Mouse (Mus musculus): ENCODE data around the gene Lysmd3. TPM values are rescaled to one million over a fixed set of nuclear protein-coding genes. Genes with fewer than 3 reads are reported as not detected.

The Lysmd3 gene
- polyA plus RNA-seq, 1 experiment from 2014 or later = 19.0 TPM

DNA sequence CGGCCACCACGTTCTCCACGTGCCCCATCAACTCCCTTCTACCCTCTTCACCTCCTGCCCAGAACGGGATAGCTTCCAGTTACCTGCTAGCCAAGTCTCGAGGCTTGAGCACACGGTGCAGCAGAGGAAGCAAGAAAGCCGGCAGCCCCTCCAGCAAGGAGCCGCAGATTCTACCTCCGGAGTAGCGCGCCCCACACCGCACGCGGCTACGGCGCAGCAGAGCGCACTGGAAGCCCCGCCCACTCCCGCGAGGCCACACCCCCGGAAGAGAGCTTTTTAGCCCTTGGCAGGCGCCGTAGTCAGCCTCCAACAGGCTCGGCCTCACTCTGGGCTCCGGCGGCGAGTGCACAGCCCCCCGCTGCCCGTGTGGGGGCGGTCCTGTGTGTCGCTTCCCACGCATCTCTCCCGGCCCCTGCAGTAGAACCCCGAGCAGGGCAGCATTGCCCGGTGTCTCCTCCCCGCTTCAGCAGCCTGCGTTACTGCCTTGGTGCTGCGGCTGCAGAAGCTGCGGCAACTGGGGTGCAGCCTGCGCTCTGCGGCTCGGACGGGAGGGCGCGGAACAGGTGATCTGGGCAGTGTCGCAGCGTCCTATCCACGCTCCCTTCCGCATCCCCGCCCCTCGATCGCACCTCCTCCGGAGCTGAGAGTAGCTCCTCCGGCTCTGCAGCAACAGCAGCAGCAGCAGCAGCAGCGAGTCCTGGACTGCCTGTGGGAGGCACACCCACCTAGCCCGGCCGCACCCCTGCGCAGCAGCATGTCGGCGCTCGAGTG, 53.5 kb downstream of the Lysmd3 start, which contains the start of the genes Polr3g and Mblac2:
TSS of gene Polr3g (minus strand) at position 239 of the 771 bp plus-strand sequence.
TSS of gene Mblac2 (plus strand) at position 567 of the 771 bp plus-strand sequence.
- Histone ChIP-seq H3K4me2 (peak within 1 kb of the TSS; percentile 99), H3K36me3 (no peaks in the 10 kb centered on the region), H3K9ac (peak within 1 kb of the TSS; percentile 80), H3K9me3 (replicated peaks) (no peaks in the 10 kb centered on the region), H3K27ac (peak within 1 kb of the TSS; percentile 93), H3K4me1 (replicated peaks) (peaks cover 19% of the 10 kb centered on the region), H3K4me3 (peak within 1 kb of the TSS; percentile 85), H3K27me3 (no peaks in the 10 kb centered on the region)
- under 1% methylated on average over 61 of the region's 61 CpGs for WGBS
- peak; percentile 94 for ATAC-seq (replicated peaks; ENCODE audit: insufficient number of reproducible peaks, insufficient read depth, low FRiP score, low read depth)

DNA sequence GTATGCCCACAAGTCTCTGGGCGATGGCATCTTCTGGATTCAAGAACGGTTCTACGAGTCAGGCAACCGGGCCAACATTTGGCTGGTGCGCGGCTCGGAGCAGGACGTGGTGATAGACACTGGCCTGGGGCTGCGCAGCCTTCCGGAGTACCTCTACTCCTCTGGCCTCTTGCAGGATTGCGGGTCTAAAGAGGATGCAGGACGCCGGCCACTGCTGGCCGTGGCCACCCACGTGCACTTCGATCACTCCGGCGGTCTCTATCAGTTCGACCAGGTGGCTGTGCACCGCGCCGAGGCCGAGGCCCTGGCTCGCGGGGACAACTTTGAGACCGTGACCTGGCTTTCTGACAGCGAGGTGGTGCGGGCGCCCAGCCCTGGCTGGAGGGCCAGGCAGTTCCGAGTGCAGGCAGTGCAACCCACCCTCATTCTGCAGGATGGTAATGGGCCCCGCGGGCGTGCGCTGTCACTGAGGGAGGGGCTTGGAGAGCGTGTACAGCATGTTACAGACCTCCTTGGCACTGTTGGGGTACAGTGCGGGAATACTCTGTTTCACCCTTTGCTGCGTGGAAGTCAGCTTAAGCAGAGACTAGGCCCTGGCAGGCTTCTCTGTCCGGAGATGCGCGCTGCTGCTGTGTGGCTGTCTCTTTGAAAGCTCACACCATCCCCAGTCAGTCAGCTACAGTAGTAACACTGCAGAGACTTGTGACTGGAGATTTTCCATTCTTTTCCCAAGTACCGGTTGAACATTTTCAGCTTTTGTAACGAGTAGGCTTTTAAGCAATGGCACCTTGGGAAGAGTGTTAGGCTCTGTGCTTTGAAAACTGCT, 54.3 kb downstream of the Lysmd3 start:
- Histone ChIP-seq H3K36me3 (no peaks in the 10 kb centered on the region), H3K9me3 (replicated peaks) (no peaks in the 10 kb centered on the region), H3K27ac (peak overlapping the region; percentile 93), H3K9ac (peak overlapping the region; percentile 80), H3K4me2 (peak overlapping the region; percentile 99), H3K4me3 (peak overlapping the region; percentile 85), H3K4me1 (replicated peaks) (peaks cover 19% of the 10 kb centered on the region), H3K27me3 (no peaks in the 10 kb centered on the region)
- ATAC-seq (replicated peaks; ENCODE audit: insufficient number of reproducible peaks, insufficient read depth, low FRiP score, low read depth) = peak; percentile 4
- 1% methylated on average over 42 of the region's 42 CpGs for WGBS

DNA sequence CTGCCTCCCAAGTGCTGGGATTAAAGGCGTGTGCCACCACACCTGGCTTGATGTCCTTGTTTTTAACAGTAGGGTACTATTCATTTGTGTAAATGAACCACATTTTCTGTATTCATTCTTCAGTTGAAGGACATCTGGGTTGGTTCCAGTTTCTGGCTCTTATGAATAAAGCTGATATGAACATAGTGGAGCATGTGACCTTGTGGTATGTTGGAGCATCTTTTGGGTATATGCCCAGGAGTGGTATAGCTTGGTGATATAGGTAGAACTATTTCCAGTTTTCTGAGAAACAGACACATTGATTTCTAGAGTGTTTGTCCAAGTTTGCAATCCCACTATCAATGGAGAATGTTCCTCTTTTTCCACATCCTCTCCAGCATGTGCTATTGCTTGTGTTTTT, 56.4 kb downstream of the Lysmd3 start:
- Histone ChIP-seq H3K9me3 (replicated peaks) (no peaks in the 10 kb centered on the region), H3K27me3 (no peaks in the 10 kb centered on the region), H3K36me3 (no peaks in the 10 kb centered on the region), H3K27ac (no peak overlapping the region), H3K4me2 (no peak overlapping the region), H3K9ac (no peak overlapping the region), H3K4me1 (replicated peaks) (peaks cover 18% of the 10 kb centered on the region), H3K4me3 (no peak overlapping the region)
- 88% methylated on average over 1 of the region's 1 CpGs for WGBS
- ATAC-seq (replicated peaks; ENCODE audit: insufficient number of reproducible peaks, insufficient read depth, low FRiP score, low read depth) = no peak

Other genes starting within 250 kb of the Lysmd3 start
- 0.58 and 0.76 TPM in 2 replicates for gene Adgrv1, start 24.5 kb upstream of the Lysmd3 start, polyA plus RNA-seq (2015; fragmentation: Nextera tagmentation; extraction: Ambion mirVana)
- gene Polr3g, start 53.4 kb downstream of the Lysmd3 start, polyA plus RNA-seq (2015; fragmentation: Nextera tagmentation; extraction: Ambion mirVana) = 13.0 and 15.2 TPM in 2 replicates
- 6.6 and 8.6 TPM in 2 replicates for gene Mblac2, start 53.7 kb downstream of the Lysmd3 start, polyA plus RNA-seq (2015; fragmentation: Nextera tagmentation; extraction: Ambion mirVana)
- gene Cetn3, start 125.4 kb downstream of the Lysmd3 start, polyA plus RNA-seq (2015; fragmentation: Nextera tagmentation; extraction: Ambion mirVana) = 146 and 183 TPM in 2 replicates

Measured in heart, embryonic 15.5 days (tissue).